Mouse (Mus musculus) ES-E14 (cell line): ENCODE results near the gene AL732309.1.

Experiments used
- ZC3H11A ChIP-seq: IDR thresholded peaks from 2 replicates; pipeline ENCODE4 v1.6.1; 2012; ENCODE audit warnings: low read depth, mild to moderate bottlenecking, inconsistent platforms, low read length, borderline replicate concordance
- ZNF384 ChIP-seq: IDR thresholded peaks from 2 replicates; pipeline ENCODE4 v1.6.1; 2012; ENCODE audit warnings: low read depth, low read length, inconsistent platforms

DNA sequence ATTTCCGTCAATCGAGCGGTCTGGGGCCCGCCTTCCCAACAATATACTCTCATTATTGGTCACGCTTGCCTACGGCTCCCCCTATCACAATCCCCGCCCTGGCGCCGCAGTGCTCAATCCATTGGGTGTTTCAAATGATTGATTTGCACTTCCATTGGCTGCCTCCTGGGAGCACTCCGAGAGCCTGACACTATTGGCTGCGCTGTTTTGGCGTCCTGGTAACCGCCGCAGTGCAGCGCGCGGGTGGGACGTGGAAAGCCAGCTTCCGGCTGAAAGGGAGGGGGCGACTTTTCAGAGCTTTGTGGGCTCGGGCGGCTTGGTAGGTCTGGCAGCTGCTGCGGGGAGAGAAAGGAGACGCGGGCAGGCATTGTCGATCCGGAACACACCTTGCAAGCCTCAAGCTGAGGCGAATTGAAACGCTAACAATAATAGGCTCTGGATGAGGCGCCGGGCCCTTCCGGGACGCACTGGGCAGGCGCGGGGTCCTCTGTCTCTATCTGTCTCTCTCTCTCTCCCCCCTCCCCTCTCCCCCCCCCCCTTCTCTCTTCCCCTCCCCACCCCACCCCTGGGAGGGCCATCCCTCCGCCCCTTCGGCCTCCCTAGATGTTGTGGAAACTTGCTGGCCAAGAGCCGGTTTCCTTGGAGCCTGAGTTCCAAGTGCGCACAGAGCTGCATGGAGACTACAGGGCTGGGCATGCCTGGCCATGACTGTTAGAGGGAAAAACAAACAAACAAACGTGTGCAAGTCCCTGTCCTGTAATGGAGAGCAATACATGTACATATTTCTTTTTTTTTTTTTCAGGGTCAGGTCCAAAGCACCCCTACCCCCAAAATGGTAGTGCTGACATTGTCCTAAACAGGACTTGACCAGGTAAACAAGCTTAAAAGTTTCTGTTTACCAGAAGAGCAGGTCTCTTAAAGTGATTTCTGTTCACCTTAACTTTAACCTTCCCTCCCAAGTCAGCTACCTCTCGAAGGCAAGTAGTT, 21.6 kb downstream of the AL732309.1 start:
- TF ChIP-seq ZC3H11A (no peak), ZNF384 (no peak)
